Mouse (Mus musculus): ENCODE measurements at regions not wholly inside any gene's neighbourhood (a gene's known extent, or its start where the extent isn't known, plus 50 kb on each side); places are given as distances from the start of the nearest gene placed in this dataset.

DNA sequence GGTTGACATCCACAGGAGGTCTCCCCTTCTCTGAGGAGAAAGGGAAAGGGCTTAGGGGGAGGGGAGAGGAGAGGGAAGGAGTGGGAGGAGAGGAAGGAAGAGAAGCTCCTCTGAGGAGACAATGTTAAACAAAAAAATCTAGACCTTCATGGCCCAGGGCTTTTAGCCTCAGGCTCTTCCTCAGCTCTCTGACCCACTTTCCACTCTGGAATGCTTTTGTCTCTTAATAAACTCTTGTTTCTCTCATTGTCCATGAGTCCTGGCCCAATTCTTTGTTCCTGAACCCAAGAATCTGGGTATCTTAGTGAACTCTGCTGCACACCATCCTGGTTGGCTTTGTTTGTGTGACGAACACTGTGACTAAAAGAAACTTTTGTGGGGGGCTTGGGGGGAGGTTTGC, 325.0 kb downstream of the Eipr1 start:
- no peak for TF ChIP-seq CTCF (IDR thresholded peaks at IDR 0.05; ENCODE audit: low read depth, low read length)
- no peak for TF ChIP-seq POLR2A (IDR thresholded peaks at IDR 0.05; ENCODE audit: insufficient read depth, low read length)
- TF ChIP-seq EP300 (IDR thresholded peaks at IDR 0.05; ENCODE audit: insufficient read depth, low read depth, low read length) = no peak

Measured in ES-Bruce4 (cell line).